Mouse (Mus musculus) retina, adult 2 months (tissue): ENCODE data around the gene Irx1.

ENCODE experiments used
- DNase-seq: peaks from one replicate; pipeline ENCODE4 v3.0.0-alpha.2; 2012; ENCODE audit warnings: low read depth, low spot score

The Irx1 gene

GRCm38 (mm10) chr13:71963356-71964351, at the start of gene Irx1:
Gene Irx1, minus strand, starts transcription at chr13:71963723.
- DNase-seq: no peak

GRCm38 (mm10) chr13:71979932-71980655, 16.6 kb upstream of the Irx1 start:
- no peak for DNase-seq

DNA sequence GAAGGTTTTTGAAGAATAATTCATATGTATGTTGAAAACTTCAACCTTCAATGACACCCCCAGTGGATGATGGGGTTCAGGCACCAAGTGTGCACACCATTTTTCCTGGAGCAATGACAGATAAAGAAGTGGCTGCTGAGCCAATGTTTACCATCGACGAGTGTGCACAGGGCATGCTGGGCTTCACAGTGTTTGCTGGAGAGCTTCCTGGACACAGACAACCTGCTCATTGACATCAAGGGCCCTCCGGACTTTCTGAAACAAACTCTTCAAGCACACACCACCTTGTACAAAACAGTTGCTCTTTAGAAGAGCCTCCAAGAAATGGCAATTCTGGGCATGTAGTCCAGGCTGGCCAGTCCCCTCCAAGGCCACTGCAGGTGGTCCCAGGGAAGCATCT, 12.2 kb upstream of the Irx1 start:
- no peak for DNase-seq

GRCm38 (mm10) chr13:71968286-71968685, 4.8 kb upstream of the Irx1 start:
- no peak for DNase-seq

- DNase-seq: no peak
Observed at GRCm38 (mm10) chr13:71967341-71968250, 4.1 kb upstream of the Irx1 start.

DNA sequence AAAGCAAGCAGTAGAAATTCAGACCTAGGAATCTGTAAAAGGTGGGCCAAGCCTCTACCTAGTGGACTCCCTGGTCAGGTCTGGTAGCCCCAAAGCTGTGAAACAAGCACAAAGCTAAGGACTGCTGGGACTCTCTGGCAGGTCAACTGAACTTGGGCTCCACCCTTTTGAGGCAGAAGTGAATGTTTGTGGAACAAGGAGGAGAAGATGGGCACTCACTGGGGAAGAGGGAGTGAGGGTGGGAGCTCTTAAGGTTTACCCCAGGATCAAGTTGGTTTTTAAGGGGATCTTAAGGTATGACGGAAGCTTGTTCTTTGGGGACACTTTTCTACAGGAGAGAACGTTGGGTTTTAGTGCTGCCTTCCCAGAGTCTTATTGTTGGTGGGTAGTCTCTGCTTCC, 3.1 kb upstream of the Irx1 start:
- no peak for DNase-seq

DNA sequence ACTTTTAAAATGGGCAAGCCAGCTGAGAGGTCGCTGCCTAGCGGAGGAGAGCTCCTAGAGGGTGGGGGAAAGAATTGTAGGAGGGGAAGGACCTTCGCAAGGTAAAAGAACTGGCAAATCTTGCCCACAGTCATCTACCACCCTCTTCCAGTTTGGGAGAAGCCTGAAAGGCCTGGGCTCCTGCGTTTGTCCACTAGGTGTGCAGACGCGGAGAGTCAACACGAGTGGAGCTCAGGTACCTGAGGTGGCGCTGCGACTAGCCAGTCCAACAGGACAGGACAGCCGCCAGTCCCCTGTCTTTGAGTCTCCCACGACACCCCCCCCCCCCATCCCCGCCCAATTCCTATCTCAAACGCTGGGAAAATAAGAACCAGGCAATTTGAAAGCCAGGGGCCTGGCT, 843 bp upstream of the Irx1 start:
- no peak for DNase-seq

GRCm38 (mm10) chr13:71962661-71963355, 715 bp downstream of the Irx1 start:
- no peak for DNase-seq

DNA sequence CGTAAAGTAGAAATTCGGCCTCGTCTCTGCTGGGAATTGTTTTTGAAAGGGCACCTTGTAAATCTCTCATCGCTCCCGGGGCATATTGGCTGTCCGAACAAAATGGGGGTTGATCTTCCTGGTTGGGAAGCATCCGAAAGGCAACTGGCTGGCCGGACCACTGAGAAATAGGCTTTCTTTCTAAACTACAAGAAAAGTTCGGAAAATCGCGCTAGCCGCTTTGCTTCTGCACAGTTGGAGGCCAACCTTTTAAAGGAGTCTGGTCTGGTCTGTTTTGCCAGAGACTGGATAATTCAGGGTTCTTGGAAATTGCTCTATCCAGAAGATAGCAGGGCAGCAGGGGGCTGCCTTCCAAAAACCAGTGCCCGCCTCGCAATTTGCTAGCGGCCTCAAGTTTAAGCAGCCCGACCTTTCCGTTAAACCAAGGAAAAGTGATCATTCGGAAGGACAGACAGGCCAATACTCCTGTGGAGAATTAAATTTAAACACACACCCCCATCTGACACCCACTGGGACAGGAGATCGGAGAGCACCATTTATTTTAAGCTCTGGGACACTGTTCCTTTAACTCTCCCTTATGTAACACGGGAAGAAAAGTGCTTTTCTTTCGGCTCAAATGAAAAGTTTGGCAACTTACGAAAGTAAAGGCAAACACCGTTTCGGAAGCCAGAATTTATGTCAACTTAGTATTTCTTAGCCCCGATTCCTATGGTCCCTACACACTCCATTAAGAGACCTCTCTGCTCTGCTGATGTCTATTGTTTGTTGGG, 1.4 kb downstream of the Irx1 start:
- no peak for DNase-seq

GRCm38 (mm10) chr13:71960846-71961735, 2.4 kb downstream of the Irx1 start:
- no peak for DNase-seq

- no peak for DNase-seq
Observed at GRCm38 (mm10) chr13:71960277-71960672, 3.2 kb downstream of the Irx1 start.

DNA sequence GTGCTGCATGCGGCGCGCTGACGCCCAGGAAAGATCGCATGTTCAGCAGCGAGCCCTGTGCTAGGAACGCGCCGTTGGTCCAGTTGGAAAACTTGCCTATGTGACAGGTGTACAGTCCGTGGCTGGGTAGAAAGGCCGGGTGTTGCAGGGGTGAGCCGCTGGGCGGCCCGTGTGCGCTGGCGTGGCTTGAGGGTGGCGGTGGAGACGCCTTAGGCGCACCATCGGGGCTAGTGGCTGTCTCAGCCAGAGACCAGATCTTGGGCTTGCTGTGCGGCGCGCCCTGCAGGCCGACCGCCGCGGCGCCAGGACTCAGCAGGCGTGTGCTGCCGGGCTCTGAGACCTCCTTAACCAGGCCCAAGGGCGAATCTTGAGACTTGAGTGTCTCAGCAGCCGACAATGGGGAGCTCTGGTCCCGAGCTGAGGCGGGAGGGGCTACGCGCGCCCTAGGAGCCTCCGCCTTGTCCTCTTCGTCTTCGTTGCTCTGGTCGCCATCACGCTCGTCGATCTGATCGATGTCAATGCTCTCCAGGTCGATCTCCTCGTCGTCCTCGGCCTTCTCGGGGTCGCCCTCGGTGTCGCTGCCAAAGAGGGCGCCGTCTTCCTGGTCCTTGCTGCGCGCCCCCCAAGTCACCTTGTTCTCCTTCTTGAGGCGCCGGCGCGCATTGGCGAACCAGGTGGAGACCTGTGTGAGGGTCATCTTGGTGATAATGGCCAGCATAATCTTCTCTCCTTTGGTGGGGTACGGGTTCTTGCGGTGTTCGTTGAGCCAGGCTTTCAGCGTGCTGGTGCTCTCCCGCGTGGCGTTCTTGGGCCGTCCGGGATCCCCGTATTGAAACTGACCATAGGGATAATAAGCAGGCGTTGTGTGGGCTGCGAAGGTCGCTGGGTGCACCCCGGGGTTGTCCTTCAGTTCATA, 3.9 kb downstream of the Irx1 start:
- DNase-seq: no peak

DNA sequence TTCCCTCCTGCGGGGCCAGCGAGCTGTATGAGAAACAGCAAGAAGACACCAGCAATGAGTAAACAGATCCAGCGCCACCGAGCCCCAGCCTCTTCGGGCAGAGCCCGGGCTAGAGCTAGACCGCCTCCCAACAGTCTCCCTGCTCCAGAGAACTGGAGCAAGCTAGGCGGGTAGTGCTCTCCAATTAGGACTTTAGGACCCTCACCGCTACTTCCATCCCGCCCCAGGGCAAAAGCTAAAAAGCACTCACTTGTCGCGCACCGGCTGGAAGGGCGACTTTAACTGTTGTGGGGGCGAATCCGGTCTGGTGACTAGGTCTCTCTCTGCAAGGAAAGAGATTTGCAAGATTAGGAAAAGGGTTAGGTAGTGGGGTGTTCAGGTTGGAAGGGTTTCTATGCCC, 4.9 kb downstream of the Irx1 start:
- no peak for DNase-seq

GRCm38 (mm10) chr13:71957811-71958351, 5.6 kb downstream of the Irx1 start:
- no peak for DNase-seq

GRCm38 (mm10) chr13:71957147-71957546, 6.4 kb downstream of the Irx1 start:
- DNase-seq: no peak

- DNase-seq: no peak
Observed at GRCm38 (mm10) chr13:71956481-71956880, 7.0 kb downstream of the Irx1 start.

GRCm38 (mm10) chr13:71951966-71952365, 11.6 kb downstream of the Irx1 start:
- no peak for DNase-seq

DNA sequence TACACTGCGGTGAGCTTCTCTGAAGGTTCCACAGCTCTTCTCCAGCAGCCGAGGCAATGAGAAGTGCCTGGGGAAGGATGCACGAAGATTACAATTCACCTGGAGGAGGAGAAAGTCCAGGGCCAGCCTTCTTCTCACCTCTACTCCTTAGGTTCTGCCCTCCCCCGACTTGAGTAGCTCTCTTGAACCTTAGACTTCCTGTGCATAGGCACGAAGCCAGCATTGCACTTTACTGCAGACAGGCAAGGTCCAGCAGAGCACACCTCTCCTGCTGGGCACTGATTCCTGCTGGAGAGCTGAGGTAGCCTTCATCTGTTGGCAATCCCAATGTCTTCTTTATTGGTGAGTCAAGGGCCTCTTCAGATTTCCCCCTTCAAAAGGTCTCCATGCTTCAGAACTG, 13.7 kb downstream of the Irx1 start:
- no peak for DNase-seq
